Mouse (Mus musculus): ENCODE measurements around the gene Otx2.

Gene Otx2

DNA sequence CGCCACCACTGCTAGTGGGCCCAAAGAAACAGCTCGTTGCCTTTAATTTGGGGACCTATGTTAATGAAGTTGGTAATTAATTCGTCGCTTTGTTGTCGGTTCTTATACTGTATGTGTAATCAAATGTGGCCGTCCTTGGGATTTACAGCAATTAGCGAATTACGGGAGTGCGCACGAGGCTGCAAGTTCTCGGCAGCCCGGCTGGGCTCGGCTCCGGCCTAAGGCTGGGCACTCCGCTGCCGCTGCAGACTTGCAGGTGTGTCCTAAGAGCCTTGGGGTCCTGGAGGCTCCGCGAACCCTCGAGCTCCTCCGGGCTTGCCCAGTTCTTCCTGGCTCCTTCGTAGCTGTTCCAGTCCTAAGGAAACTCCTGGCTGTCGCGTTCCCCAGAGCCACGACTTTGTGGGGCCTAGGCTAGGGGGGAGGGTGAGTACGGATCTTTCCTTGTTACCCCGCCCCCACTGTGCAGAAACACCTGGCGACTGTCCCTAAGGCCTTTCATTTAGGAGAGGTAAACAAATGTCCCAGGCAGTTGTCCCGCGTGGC, 4.8 kb downstream of the Otx2 start:
- DNase-seq (ENCODE audit: low spot score), result no peak

DNA sequence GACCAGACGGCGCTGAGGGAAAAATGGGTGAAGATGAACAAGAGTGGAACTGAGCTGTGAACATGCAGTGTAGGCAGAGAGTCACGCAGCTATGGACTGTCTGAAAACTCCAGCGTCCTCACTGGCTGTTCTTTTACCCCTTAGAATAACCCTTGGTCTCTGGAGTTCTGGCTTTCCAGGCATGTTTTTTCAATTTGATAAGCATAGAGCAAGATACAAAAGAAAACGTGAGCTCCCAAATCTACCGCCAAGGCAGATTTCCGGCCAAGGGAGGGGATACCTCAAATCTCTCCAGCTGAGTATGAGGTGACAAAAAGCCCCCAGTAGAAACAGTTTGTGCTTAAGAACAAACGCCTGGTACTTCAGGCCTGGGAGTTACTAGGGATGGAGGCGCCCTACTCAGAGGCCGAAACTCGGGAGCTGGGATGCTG, 5.6 kb downstream of the Otx2 start:
- no peak for DNase-seq (ENCODE audit: low spot score)

GRCm38 (mm10) chr14:48667396-48667795, 6.2 kb downstream of the Otx2 start:
- no peak for DNase-seq (ENCODE audit: low spot score)

GRCm38 (mm10) chr14:48666771-48667170, 6.8 kb downstream of the Otx2 start:
- no peak for DNase-seq (ENCODE audit: low spot score)

- no peak for DNase-seq (ENCODE audit: low spot score)
Observed at GRCm38 (mm10) chr14:48665816-48666661, 7.6 kb downstream of the Otx2 start.

DNA sequence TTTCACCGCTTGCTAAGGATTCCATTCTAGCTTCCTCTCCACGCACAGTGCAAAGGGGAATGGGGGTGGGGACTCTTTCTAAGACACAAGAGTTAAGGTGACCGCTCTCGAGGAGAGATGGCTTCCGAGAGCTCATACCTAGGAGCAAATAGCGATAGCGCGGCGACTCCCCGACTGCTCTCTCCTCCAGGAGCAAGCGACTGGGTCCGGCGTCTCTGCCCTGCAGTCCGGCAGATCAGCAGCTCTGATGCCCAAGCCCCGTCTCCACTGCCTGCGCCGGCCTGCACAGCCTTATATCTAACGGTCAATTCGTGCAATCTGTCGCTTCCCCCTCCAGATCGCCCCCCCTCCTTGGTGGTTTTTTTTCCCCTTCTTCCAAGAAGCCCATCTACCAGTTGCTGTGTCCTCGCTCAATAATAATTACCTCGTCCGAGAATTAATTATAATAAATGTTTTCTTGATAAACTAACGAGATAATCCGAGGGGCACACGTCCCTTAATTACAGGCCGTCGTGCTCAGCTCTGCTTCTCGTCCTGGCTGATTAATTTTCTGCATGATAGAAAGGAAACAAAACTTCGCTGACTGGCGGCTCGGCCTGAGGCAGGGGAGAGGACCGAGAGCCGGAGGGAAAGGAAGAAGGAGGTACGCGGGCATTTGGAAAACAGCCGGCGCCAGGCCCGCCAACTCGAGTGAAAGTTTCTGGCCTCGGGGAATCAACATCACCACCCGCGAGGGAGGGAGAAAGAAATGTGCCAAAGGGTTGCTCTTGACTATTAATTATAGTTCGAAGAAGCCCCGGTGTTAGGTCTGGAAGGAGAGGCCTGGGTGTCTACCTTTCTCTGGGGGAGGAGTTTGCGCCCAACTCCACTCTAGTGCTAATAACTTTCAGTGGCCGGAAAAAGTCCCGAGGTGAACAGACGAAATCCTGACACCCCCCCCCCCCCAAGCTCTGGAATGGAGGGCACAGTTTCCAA, 8.5 kb downstream of the Otx2 start:
- DNase-seq (ENCODE audit: low spot score), result no peak

GRCm38 (mm10) chr14:48664001-48664810, 9.4 kb downstream of the Otx2 start:
- DNase-seq (ENCODE audit: low spot score), result no peak

DNA sequence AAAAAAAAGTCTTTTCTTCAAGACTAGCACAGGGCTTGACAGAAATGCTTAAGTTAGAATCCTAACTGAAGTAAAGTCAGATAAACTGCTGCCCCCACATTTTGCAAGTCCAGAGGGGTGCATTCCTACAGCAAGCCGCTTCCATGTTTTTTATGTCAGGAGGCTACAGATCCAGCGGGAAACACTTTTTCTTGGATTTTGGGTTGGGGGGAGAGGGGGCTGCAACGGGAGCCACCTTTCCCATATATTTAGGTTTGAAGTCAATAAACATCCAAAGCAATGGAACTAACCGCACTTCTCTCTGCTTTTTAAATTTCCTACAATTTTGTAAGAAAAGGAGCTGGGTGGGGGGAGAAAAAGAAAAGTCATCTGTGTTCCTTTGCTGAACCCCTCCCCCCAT, 10.1 kb downstream of the Otx2 start:
- no peak for DNase-seq (ENCODE audit: low spot score)

GRCm38 (mm10) chr14:48662568-48663236, 10.9 kb downstream of the Otx2 start:
- DNase-seq (ENCODE audit: low spot score), result no peak

- DNase-seq (ENCODE audit: low spot score), result no peak
Observed at GRCm38 (mm10) chr14:48661646-48662567, 11.7 kb downstream of the Otx2 start.

GRCm38 (mm10) chr14:48661151-48661550, 12.5 kb downstream of the Otx2 start:
- DNase-seq (ENCODE audit: low spot score), result no peak

DNA sequence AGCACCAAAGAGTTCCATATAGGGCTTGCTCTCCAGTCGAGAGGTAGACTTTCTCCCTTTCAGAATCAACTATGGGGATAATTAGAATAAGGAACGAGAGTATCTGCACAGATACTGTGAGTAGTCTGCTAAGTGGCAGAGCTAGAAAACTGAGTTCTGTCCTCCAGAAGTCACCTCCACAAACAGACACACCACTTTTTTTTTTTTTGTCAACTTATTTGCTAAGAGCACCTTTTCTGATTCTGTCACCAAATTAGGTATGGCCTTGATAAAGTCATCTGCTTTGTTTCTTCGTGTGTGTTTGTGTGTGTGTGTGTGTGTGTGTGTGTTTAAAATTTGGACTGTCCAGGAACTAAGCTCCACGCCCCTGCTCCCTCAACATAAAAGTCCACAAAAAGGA, 13.0 kb downstream of the Otx2 start:
- no peak for DNase-seq (ENCODE audit: low spot score)

- no peak for DNase-seq (ENCODE audit: low spot score)
Observed at GRCm38 (mm10) chr14:48659661-48660060, 14.0 kb downstream of the Otx2 start.

DNA sequence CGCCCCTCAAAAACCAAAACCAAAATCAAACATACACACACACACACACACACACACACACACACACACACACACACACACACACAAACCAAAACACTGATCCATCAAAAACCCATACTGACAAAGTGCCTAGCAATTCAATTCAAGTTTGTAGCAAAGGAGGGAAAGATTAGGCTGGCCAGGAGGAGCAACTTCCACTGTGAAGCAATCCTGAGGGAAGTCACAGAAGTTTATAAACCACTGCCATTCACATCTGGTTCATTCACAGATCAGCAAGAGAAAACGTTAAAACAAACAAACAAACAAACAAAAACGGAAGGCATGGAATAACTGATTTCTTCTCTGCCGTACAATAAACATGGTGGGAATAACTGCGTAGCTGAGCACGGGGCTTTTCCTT, 16.4 kb downstream of the Otx2 start:
- DNase-seq (ENCODE audit: low spot score), result no peak

GRCm38 (mm10) chr14:48656711-48657110, 16.9 kb downstream of the Otx2 start:
- DNase-seq (ENCODE audit: low spot score), result no peak

GRCm38 (mm10) chr14:48655792-48656550, 17.6 kb downstream of the Otx2 start:
- DNase-seq (ENCODE audit: low spot score), result no peak

DNA sequence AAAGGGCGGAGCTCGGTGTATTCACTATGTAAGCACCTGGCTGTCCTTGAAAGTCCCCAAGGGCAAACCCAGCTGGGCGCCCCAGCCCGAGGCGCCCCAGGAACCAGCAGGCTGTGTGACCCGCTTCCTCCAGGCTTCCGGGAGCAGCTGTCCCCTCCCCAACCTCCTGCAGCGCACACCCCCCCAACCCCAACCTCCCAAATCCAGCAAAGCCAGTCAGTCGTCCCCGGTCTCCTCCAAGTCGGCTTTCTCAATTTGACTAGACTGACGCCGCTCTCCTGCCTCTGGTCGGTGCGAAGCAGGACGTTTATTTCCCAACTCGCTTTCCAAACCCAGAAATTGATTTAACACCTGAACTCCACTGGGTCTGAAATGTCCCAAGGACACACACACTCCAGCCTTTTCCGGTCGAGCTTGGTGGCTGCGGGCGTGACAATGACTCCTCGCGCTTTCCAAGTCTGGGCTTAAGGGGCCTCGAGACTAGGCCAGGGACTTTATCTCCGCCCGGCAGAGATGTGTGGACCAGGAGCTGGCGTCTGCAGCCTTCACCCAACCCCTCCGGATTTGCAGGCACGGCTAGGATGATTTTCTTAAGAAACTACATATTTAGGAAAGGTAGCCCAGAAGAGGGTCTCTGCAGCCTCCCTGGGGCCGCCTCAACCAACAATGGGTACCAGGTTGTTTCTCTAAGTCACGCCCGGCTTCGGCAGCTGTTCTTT, 18.4 kb downstream of the Otx2 start:
- DNase-seq (ENCODE audit: low spot score), result no peak

GRCm38 (mm10) chr14:48654551-48655072, 19.0 kb downstream of the Otx2 start:
- no peak for DNase-seq (ENCODE audit: low spot score)

All from testis, postnatal 14 days (tissue).